Mouse (Mus musculus): ENCODE results near the gene Pik3r2. TPM values are rescaled to one million over a fixed set of nuclear protein-coding genes. Genes with fewer than 3 reads are reported as not detected.

Gene Pik3r2
- total and polyA plus RNA-seq, 3 experiments, result 23.7 to 37.8 TPM; not detected in 1

DNA sequence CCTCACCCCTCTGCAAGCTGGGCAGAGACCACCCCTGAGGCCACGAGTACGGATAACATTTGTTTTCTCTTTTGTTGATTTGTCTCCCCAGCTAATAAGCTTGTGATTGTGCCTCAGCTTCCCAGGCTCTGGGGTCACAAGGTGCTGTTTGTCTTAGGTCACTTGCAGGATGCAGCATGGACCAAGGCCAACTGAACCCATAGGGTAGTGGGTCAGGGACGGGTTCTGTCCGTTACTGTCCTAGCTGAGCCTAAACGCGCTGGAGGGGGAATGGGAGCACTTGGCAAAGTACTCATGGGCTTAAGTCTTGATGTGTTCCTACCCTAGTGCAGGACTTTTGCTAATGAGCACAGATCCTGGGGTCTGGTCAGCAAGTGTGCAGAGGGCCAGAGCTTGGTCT is 9.0 kb downstream of the Pik3r2 start:
- Histone ChIP-seq H3K9ac (ENCODE audit: control insufficient read depth, low read depth, low read length, poor library complexity, severe bottlenecking) (no peak overlapping the region), H3K4me3 (ENCODE audit: control insufficient read depth in 1 of 2, insufficient read depth in 1 of 2, low read depth in 2 of 2, low read length in 2 of 2) (no peak overlapping the region), H3K9me3 (replicated peaks; ENCODE audit: insufficient read depth, low read length) (no peaks in the 10 kb centered on the region), H3K27me3 (ENCODE audit: control insufficient read depth in 1 of 2, insufficient read depth in 2 of 2, low read length in 2 of 2) (no peaks in the 10 kb centered on the region), H3K79me2 (ENCODE audit: control insufficient read depth, insufficient read depth, low read length, poor library complexity) (no peaks in the 10 kb centered on the region), H3K27ac (ENCODE audit: control insufficient read depth, low read depth, low read length) (no peak overlapping the region), H3K36me3 (ENCODE audit: control insufficient read depth in 1 of 2, insufficient read depth in 2 of 2, low read length in 2 of 2) (peaks cover 0 to 13% of the 10 kb centered on the region in 2 experiments; a peak in 2 of 4 replicates), H3K4me1 (ENCODE audit: control insufficient read depth in 1 of 2, insufficient read depth in 2 of 2, low read length in 2 of 2) (peaks cover 4 to 16% of the 10 kb centered on the region in 2 experiments; a peak in 3 of 4 replicates)
- TF ChIP-seq USF2 (IDR thresholded peaks at IDR 0.05; ENCODE audit: borderline replicate concordance in 1 of 2, insufficient read depth in 1 of 2, low read depth in 1 of 2, low read length in 2 of 2), result no peak
- TF ChIP-seq TBP (IDR thresholded peaks at IDR 0.05; ENCODE audit: low read depth, low read length), result no peak
- no peak for TF ChIP-seq EP300 (IDR thresholded peaks at IDR 0.05; ENCODE audit: low read depth in 1 of 2, low read length in 2 of 2)
- TF ChIP-seq MEF2A (IDR thresholded peaks at IDR 0.05; ENCODE audit: extremely low read depth, insufficient replicate concordance, low read depth, low read length, poor library complexity, severe bottlenecking), result no peak
- no peak for TF ChIP-seq TAL1 (IDR thresholded peaks at IDR 0.05; ENCODE audit: low read length)
- TF ChIP-seq ELF1 (IDR thresholded peaks at IDR 0.05; ENCODE audit: low read depth, low read length), result no peak
- TF ChIP-seq ZNF384 (IDR thresholded peaks at IDR 0.05; ENCODE audit: low read depth, low read length), result no peak
- no peak for DNase-seq (ENCODE audit: low read depth, low spot score)

DNA sequence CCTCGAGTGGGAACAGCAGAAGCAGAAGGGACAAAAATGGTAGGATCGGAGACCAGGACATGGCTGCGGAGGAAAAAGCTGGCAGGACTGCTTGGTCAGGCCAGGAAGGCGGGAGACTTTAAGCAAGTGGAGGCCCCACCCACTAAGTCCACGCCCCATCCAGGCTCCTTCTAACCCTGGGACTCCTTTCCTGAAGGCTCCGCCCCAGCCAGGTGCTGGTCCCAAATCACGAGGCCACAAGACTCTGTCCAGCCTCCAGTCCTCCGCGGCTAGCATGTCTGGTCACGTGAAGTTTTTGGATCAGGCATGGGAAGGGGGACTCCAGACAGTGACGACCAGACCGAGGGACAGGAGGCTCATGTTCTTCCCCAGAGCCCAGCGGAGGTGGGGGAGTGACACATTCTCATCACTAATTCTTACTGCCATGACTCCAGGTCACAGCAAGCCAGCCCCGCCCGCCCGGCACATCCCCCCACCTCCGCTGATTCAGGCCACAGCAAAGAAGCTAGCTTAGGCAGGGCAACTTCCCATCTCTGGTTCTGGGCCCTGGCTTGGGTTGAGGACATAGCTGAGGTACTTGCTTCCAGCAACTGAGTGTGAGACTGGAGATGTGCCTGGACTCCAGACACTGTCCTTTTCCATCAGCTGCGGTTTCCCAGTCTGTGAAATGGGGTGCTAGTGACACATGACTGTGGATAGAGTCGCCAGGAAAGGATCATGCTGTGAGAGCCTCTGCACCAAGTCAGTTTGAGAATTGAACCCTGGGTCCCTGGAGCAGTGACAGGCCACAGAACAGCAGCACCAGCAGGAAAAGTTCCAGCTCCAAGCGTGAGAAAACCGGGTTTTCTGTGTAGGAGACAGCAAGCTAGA is 9.7 kb downstream of the Pik3r2 start:
- H3K36me3 ChIP-seq (ENCODE audit: control insufficient read depth in 1 of 2, insufficient read depth in 2 of 2, low read length in 2 of 2), result peaks cover 0 to 18% of the 10 kb centered on the region in 2 experiments; a peak in 2 of 4 replicates
- no peaks in the 10 kb centered on the region for H3K9me3 ChIP-seq (replicated peaks; ENCODE audit: insufficient read depth, low read length)
- DNase-seq (ENCODE audit: low read depth, low spot score), result no peak
- TF ChIP-seq MYB (IDR thresholded peaks at IDR 0.05; ENCODE audit: low read depth, low read length) (no peak), SIN3A (IDR thresholded peaks at IDR 0.05; ENCODE audit: low read length) (no peak), HCFC1 (IDR thresholded peaks at IDR 0.05; ENCODE audit: low read depth, low read length) (no peak), UBTF (IDR thresholded peaks at IDR 0.05; ENCODE audit: borderline replicate concordance, insufficient read depth, low read depth, low read length) (no peak), ZC3H11A (IDR thresholded peaks at IDR 0.05; ENCODE audit: low read depth, low read length) (no peak), ETS1 (IDR thresholded peaks at IDR 0.05; ENCODE audit: low read depth, low read length) (no peak), TCF12 (IDR thresholded peaks at IDR 0.05; ENCODE audit: low read depth, low read length) (no peak), ZNF384 (IDR thresholded peaks at IDR 0.05; ENCODE audit: low read depth, low read length) (no peak), NRF1 (IDR thresholded peaks at IDR 0.05; ENCODE audit: insufficient read depth, low read depth, low read length, poor library complexity, severe bottlenecking) (no peak), EP300 (IDR thresholded peaks at IDR 0.05; ENCODE audit: low read depth in 1 of 2, low read length in 2 of 2) (no peak)
- peaks cover 7 to 23% of the 10 kb centered on the region in 2 experiments for H3K4me1 ChIP-seq (ENCODE audit: control insufficient read depth in 1 of 2, insufficient read depth in 2 of 2, low read length in 2 of 2)
- H3K4me3 ChIP-seq (ENCODE audit: control insufficient read depth in 1 of 2, insufficient read depth in 1 of 2, low read depth in 2 of 2, low read length in 2 of 2), result no peak overlapping the region
- no peak overlapping the region for H3K27ac ChIP-seq (ENCODE audit: control insufficient read depth, low read depth, low read length)
- H3K79me2 ChIP-seq (ENCODE audit: control insufficient read depth, insufficient read depth, low read length, poor library complexity), result no peaks in the 10 kb centered on the region
- no peaks in the 10 kb centered on the region for H3K27me3 ChIP-seq (ENCODE audit: control insufficient read depth in 1 of 2, insufficient read depth in 2 of 2, low read length in 2 of 2)
- H3K9ac ChIP-seq (ENCODE audit: control insufficient read depth, low read depth, low read length, poor library complexity, severe bottlenecking), result no peak overlapping the region
